Mouse (Mus musculus): ENCODE data around the gene Gm45213.

The Gm45213 gene

DNA sequence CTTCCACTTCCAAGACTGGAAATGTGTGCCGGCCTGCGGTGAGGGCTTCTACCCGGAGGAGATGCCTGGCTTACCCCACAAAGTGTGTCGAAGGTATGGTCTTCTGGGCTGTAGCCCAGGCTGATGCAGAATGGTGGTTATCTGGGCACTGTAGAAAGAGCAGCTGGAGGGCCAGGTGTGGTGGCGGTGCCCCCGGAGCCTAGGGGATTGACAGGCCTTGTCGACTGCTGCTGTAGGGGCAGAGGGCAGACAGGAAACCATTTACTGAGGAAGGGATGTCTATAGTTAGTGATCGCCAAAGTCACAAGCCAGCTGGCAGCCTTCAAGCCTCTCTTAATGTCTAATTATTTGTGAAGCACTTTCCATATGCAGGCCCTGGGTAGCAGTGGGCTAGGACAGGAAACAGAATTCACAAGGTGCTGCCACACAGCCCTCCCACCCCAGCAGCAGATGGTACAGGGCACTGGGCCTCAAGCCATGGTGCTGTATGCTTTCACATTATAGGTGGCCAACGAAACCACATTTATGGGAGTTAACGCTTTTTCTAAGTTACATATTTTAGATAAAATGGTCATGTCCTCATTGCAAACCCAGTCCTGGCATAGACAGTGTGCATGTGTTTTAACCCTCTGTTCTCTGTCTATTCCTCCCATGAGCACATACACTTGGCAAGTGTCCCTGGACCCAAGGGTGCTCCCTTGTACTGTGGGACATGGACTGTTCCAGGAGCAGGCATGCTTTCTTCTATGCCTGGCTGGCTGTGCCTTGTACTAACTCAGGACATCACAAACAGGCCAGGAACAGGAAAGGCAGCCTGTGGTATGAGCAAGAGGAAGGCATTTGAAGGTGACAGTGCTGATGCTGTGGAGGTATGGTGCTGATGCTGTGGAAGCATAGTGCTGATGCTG lies at the start of gene Gm45213:
TSS of gene Gm45213 (plus strand) at position 51 of the 908 bp plus-strand sequence.
- DNase-seq (ENCODE audit: low read depth), result no peak

- no peak for DNase-seq (ENCODE audit: low read depth)
Measured at GRCm38 (mm10) chr7:66001035-66001754, 42.2 kb upstream of the Gm45213 start.

- no peak for DNase-seq (ENCODE audit: low read depth)
Measured at GRCm38 (mm10) chr7:66001797-66002196, 41.6 kb upstream of the Gm45213 start.

GRCm38 (mm10) chr7:66003447-66003846 lies 40.0 kb upstream of the Gm45213 start:
- DNase-seq (ENCODE audit: low read depth), result no peak

DNA sequence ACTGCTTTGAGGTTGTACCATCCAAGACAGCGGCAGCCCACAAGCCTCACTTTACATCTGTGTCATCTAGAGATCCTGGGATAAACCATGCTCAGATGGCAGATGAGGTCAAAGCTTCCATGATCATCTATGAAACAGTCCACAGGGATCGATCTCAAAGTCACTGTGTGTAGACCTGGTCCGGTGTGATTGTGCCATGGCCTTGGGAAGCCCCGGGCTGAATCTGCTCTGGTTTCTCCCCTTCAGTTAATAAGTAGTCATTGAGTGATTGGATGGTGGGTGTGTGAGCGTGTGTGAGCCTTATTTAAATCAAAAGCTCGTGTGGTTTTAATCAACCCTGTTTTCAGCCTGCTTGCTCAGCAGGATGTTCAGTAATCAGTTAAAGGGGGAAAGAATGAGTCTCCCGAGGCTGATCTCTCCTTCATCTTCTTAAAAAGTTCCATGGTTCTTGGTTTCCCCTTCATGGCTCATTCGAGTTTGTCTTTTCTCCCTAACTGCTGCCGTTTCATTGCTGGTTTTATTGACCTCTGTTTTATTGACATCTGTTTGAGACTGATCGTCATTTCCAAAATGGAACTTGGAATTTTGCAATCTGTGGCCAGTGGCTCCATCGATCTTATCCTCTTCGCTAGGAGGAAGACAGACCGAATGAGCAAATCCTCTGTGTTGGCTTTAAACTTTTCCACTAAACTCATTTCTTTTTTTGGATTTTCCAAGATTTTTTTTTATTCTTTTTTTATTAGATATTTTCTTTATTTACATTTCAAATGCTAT lies 39.4 kb upstream of the Gm45213 start:
- no peak for DNase-seq (ENCODE audit: low read depth)

- DNase-seq (ENCODE audit: low read depth), result no peak
Measured at GRCm38 (mm10) chr7:66005066-66005465, 38.3 kb upstream of the Gm45213 start.

- DNase-seq (ENCODE audit: low read depth), result no peak
Measured at GRCm38 (mm10) chr7:66008161-66008891, 35.1 kb upstream of the Gm45213 start.

- DNase-seq (ENCODE audit: low read depth), result no peak
Measured at GRCm38 (mm10) chr7:66008892-66009273, 34.5 kb upstream of the Gm45213 start.

GRCm38 (mm10) chr7:66010518-66010917 lies 32.9 kb upstream of the Gm45213 start:
- DNase-seq (ENCODE audit: low read depth), result no peak

GRCm38 (mm10) chr7:66027747-66028146 lies 15.7 kb upstream of the Gm45213 start:
- DNase-seq (ENCODE audit: low read depth), result no peak

DNA sequence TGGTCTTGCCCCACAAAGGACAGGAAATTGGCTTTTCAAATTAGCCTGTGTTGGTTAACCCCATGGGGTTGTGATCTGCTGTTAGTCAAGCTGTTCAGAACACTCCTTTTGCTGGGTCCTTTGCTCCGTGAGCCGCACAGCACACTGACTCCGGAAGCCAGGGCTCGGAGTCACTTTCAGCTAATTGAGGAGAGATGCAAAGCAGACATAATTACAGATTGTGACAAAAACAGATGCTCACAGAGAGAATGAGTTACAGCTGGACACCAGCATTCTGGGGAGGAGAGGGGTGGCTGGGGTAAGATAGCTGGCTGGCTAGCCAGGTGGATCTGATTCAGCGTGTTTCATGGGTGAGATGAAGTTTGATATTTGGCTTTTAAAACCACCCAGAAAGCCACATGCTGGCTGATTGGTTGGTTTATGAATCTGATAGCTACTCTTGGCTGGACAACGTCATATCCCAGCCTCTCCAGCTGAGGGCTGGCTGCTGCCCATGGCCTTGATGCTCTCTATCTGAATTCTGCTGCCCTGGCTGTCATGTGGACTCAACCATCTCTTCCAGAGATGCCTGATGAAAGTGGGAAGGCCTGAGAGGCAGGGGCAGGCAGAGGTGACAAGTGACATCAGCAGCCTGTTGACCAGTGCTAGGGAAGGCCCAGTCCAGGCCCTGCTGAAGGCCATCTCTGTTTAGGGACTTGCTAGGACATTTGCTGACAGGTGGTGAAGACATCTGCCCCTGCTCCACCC lies 14.5 kb upstream of the Gm45213 start:
- no peak for DNase-seq (ENCODE audit: low read depth)

GRCm38 (mm10) chr7:66036809-66037208 lies 6.6 kb upstream of the Gm45213 start:
- DNase-seq (ENCODE audit: low read depth), result no peak

DNA sequence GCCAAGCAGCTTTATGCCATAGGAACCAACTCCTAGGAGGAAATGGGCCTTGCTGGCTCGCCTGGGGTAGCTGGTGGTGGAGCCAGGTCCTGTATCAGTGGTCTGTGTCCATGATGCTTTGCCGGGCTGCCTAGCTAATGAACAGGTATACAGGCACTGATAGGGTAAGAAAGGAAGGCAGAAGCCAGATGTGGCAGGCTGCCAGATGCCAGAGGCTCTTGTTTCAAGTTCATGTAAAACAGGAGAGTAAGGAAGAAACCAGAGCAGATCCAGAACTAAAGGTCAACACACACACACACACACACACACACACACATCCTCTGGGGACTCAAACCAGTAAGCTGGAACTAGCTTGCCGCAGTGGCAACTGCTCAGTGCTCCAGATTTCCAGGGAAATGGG lies 5.1 kb upstream of the Gm45213 start:
- no peak for DNase-seq (ENCODE audit: low read depth)

- DNase-seq (ENCODE audit: low read depth), result no peak
Measured at GRCm38 (mm10) chr7:66038730-66039129, 4.7 kb upstream of the Gm45213 start.

DNA sequence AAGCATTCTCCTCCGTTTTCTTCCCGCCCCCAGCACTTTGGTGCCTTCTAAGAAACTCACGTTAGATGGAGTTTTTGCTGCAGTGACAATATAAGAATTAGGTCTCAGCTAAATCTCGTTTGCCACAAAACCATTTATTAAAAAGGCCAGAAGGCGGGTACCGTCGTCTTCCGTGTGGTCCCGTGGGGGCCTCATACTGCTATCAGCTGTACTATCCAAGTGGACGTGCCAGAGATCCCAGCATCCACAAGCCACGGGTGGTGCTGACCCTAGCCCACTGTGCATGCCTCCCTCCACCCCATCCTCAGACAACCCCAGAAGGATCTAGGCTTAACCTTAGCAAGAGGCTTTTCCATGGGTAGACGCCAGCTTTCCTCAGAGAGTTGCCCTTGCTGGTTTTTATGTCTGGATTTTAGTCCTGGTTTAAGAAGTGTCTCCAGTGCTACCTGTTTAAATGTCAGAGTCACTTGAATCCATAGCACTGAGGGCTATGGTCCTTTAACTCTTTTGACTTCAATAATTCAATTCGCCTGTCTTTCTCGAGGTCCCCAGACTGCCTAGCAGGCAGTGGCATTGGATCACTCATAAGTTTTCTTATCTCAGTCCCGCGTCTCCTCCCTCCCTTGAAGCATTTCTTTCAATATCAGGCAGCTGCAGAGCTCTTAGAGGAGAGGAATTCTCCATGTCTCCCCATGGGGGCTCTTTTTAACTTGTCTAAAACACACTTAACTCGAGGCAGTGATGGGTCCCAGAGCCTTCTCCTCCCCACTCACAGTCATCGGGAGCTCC lies 3.2 kb upstream of the Gm45213 start:
- no peak for DNase-seq (ENCODE audit: low read depth)

GRCm38 (mm10) chr7:66044617-66045016 lies 1.2 kb downstream of the Gm45213 start:
- no peak for DNase-seq (ENCODE audit: low read depth)

DNA sequence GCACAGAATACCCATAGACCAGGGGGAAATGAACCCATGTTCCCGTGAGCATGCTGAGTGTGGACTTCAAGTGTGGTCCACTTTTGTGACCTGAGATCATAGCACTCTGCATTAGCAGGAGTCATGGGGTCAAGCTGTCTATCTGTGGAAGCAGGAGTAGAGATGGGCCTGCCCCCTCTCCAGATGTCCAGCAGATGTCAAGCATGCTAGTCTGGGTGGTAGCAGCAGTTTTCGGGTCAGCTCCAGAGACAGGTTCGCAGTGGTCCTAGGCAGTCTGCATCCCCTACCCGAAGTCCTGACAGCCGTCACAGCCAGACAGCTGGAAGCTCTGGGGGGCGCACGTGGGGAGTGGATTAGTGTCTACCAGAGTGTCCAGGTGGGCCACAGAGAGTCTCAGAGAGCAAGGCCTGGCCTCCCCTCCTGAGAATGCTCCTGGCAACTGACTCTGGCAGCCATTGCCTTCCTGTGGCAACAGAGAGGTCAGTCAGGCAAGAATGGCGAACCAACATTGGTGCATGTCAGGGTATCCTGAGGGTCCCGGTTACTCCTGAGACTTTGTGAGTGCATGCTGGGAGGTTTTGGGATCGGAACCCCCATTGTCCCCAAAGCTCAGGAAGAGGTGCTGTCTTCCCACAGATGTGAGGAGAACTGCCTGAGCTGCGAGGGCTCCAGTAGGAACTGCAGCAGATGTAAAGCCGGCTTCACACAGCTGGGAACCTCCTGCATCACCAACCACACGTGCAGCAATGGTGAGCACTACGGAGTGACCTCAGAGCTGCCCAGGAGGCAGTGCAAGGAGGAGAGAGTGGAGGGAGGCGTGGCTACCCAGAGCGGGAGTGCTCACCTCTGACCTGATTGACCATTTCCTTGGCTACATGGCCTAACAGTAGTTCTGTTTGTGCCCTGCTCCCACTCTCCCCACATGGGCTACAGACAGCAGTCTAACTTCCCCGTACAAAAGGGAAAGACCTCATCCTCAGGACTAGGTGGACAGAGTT lies 3.8 kb downstream of the Gm45213 start:
- DNase-seq (ENCODE audit: low read depth), result no peak

GRCm38 (mm10) chr7:66047975-66048374 lies 4.6 kb downstream of the Gm45213 start:
- DNase-seq (ENCODE audit: low read depth), result no peak

Data from induced T-regulatory cell, adult 2 months (primary cell).